Mouse (Mus musculus): ENCODE results near the gene Eci2.
"Not testable (repeated sequence)": the region's sequence is repeated elsewhere in the genome, so short reads cannot be mapped to it uniquely, and the experiment has no call there.

Eci2 gene

DNA sequence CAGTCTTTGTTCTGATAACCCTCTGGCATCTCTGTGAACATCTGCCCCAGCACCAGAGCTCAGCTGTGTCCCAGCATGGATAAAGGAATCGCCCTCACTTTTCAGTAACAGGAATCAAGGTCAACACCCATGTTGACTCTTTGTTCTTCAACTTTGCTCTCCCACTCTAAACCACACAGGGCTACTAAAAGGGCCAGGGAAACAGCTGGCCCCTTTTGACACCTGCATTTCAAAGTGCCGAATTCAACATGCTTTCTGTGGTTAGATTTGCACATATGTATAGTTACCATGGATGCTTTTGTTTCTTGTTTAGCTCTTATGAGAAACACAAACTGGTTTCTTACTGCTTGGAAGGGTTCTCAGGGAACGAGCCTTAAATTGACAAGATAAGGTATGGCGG is 8.8 kb upstream of the Eci2 start:
- no peak overlapping the region for H3K4me3 ChIP-seq (replicated peaks; ENCODE audit: low read length)
- no peaks in the 10 kb centered on the region for H3K27me3 ChIP-seq (ENCODE audit: insufficient read depth, low read length)
- TF ChIP-seq NANOG (IDR thresholded peaks at IDR 0.05; ENCODE audit: borderline replicate concordance, low read length) (no peak), CTCF (conservative IDR thresholded peaks at IDR 0.05; ENCODE audit: low read length) (no peak), POU5F1 (IDR thresholded peaks at IDR 0.05; ENCODE audit: borderline replicate concordance, low read length) (no peak)
- H3K9me3 ChIP-seq (ENCODE audit: low read length), result peaks cover 21% of the 10 kb centered on the region
- no peaks in the 10 kb centered on the region for H3K36me3 ChIP-seq (ENCODE audit: insufficient read depth, low read length)
- no peaks in the 10 kb centered on the region for H3K4me1 ChIP-seq (replicated peaks; ENCODE audit: low read depth, low read length)

DNA sequence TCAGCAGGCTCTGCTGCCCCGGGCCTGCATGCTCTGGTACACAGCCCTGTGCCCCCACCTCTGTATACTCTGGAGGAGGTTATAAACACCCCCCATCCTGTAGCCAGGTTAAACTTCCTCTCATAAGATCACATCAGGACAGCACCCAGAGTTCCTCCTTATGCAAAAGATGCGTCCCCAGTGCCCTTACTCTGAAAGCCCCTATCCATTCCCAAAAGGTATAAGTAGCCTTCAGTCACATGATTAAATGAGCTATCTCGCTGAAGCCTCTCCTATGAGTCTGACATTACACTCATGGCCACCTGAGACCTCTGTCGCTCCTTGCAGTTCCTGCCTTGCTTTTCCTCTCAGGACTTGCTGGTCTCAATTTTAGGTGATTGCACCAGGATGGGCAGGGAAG is 6.7 kb upstream of the Eci2 start:
- no peaks in the 10 kb centered on the region for H3K27me3 ChIP-seq (ENCODE audit: insufficient read depth, low read length)
- TF ChIP-seq POU5F1 (IDR thresholded peaks at IDR 0.05; ENCODE audit: borderline replicate concordance, low read length) (no peak), NANOG (IDR thresholded peaks at IDR 0.05; ENCODE audit: borderline replicate concordance, low read length) (no peak), CTCF (conservative IDR thresholded peaks at IDR 0.05; ENCODE audit: low read length) (no peak)
- no peaks in the 10 kb centered on the region for H3K4me1 ChIP-seq (replicated peaks; ENCODE audit: low read depth, low read length)
- no peaks in the 10 kb centered on the region for H3K36me3 ChIP-seq (ENCODE audit: insufficient read depth, low read length)
- H3K9me3 ChIP-seq (ENCODE audit: low read length), result peaks cover 11% of the 10 kb centered on the region; the same call in 1 of the 2 replicates
- no peak overlapping the region for H3K4me3 ChIP-seq (replicated peaks; ENCODE audit: low read length)

DNA sequence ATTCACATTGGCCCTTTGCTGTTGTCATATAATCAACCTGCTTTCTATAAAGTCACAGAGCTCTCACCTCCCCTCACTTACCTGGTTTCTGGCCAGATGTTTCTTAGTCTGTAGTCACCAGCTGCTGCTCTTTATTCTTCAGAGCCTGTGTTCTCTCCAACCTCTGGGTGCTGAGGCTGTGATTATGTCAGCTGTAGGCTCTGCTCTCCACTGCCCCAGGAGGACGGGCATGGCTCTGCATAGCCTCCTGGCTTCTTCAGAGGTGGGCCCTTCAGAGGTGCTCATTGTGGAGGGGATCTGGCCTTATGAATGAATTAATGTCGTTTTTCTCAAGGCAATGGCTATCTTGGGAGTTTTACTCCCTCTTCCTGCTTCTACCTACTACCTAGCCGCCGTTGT is 4.8 kb upstream of the Eci2 start:
- no peak for TF ChIP-seq POU5F1 (IDR thresholded peaks at IDR 0.05; ENCODE audit: borderline replicate concordance, low read length)
- TF ChIP-seq NANOG (IDR thresholded peaks at IDR 0.05; ENCODE audit: borderline replicate concordance, low read length), result no peak
- peak; percentile 25 for TF ChIP-seq CTCF (conservative IDR thresholded peaks at IDR 0.05; ENCODE audit: low read length)
- Histone ChIP-seq H3K4me1 (replicated peaks; ENCODE audit: low read depth, low read length) (no peaks in the 10 kb centered on the region), H3K9me3 (ENCODE audit: low read length) (no peaks in the 10 kb centered on the region), H3K27me3 (ENCODE audit: insufficient read depth, low read length) (no peaks in the 10 kb centered on the region), H3K4me3 (replicated peaks; ENCODE audit: low read length) (no peak overlapping the region), H3K36me3 (ENCODE audit: insufficient read depth, low read length) (no peaks in the 10 kb centered on the region)

DNA sequence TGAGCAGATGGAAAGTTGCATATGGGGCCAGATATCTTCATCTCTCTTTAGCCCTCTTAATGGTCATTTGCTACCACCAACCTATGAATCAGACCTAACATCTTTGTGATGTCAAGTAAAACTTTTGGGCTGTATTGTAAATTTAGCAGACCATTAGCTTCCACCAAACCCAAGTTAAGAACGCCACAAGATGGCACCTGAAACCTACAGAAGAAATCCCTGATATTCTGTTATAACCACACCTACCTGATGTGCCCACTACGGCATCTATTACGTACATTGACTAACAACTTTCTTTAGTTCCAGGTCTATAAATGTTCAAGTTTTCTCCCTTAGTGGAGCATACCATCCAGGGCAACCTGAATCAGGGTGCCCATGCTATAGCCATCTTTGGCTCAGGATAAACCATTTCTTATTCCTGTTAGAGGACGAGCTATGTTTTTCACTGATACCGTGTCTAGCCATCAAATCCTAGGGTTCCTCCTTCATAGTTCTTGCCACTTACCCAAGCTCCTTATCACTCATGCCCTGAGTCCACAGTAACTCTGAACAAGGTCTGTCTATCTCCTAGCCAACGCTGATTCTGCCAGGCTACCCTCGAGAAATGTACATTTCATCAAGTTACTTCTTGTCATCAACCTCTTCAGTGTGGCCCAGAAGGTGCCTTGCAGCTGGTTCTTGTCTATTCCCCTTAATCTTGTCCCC is 4.2 kb upstream of the Eci2 start:
- no peak overlapping the region for H3K4me3 ChIP-seq (replicated peaks; ENCODE audit: low read length)
- H3K27me3 ChIP-seq (ENCODE audit: insufficient read depth, low read length), result no peaks in the 10 kb centered on the region
- H3K9me3 ChIP-seq (ENCODE audit: low read length), result no peaks in the 10 kb centered on the region
- H3K4me1 ChIP-seq (replicated peaks; ENCODE audit: low read depth, low read length), result no peaks in the 10 kb centered on the region
- H3K36me3 ChIP-seq (ENCODE audit: insufficient read depth, low read length), result no peaks in the 10 kb centered on the region
- no peak for TF ChIP-seq CTCF (conservative IDR thresholded peaks at IDR 0.05; ENCODE audit: low read length)
- no peak for TF ChIP-seq POU5F1 (IDR thresholded peaks at IDR 0.05; ENCODE audit: borderline replicate concordance, low read length)
- TF ChIP-seq NANOG (IDR thresholded peaks at IDR 0.05; ENCODE audit: borderline replicate concordance, low read length), result no peak

DNA sequence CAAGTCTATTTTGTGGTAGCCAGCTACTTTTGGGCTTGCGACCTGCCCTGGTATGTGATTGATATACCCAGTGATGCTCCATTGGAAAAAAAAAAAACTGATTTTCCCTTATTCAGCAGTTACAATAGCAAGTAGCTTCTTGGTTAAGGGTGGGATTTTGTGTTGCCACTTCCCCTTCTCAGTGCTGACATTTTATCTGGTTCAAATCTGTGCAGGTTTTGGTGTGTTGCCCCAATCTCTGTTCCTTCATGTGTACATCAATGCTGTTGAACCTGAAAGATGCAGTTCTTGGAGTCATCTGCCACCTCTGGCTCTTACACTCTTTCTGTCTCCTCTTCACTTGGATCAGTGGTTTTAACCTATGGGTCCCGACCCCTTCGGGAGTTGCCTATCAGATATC is 1.5 kb upstream of the Eci2 start:
- Histone ChIP-seq H3K4me3 (replicated peaks; ENCODE audit: low read length) (no peak overlapping the region), H3K4me1 (replicated peaks; ENCODE audit: low read depth, low read length) (no peaks in the 10 kb centered on the region), H3K27me3 (ENCODE audit: insufficient read depth, low read length) (no peaks in the 10 kb centered on the region), H3K36me3 (ENCODE audit: insufficient read depth, low read length) (no peaks in the 10 kb centered on the region), H3K9me3 (ENCODE audit: low read length) (no peaks in the 10 kb centered on the region)
- TF ChIP-seq NANOG (IDR thresholded peaks at IDR 0.05; ENCODE audit: borderline replicate concordance, low read length) (no peak), POU5F1 (IDR thresholded peaks at IDR 0.05; ENCODE audit: borderline replicate concordance, low read length) (no peak), CTCF (conservative IDR thresholded peaks at IDR 0.05; ENCODE audit: low read length) (no peak)

DNA sequence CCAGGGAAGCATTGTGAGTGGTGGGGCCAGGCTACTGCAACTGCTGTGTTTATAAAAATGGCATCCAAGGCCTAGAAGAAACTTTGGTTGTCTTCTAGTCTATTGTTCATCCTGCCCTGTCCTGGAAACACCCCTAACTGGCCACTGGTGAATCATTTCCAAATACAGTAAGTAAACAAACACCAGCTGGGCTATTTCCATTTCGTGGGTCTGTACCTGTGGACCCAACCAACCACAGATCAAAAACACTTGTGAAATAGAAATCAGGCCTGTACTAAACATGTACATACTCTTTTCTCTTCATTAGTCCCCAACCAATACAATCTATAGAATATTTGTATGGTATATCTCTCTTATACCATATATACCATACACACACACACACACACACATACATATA is 3.5 kb downstream of the Eci2 start:
- not testable (repeated sequence) for H3K27me3 ChIP-seq (ENCODE audit: insufficient read depth, low read length); H3K4me1 ChIP-seq (replicated peaks; ENCODE audit: low read depth, low read length); H3K36me3 ChIP-seq (ENCODE audit: insufficient read depth, low read length); H3K9me3 ChIP-seq (ENCODE audit: low read length); H3K4me3 ChIP-seq (replicated peaks; ENCODE audit: low read length)

DNA sequence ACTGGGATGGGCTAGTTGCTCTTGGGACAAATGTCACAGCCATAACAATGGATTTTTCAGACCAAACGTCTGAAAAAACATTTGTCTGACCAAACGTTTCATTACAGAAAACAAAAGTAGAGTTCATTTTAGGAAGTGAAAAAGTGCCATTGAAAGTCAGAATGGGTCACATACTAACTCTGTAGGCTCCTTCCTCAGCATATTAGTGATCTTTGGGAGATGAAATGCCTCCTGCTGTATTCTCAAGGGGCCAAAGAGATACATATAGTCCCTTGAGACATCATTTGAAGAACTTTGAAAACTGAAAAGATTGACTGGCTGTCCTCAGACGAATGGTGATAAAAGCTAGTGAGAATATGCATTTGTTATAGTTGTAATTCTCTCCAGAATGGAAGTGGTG is 6.5 kb downstream of the Eci2 start:
- no peaks in the 10 kb centered on the region for H3K36me3 ChIP-seq (ENCODE audit: insufficient read depth, low read length)
- no peaks in the 10 kb centered on the region; the same call in 1 of the 2 replicates for H3K9me3 ChIP-seq (ENCODE audit: low read length)
- no peaks in the 10 kb centered on the region for H3K4me1 ChIP-seq (replicated peaks; ENCODE audit: low read depth, low read length)
- no peak overlapping the region for H3K4me3 ChIP-seq (replicated peaks; ENCODE audit: low read length)
- TF ChIP-seq NANOG (IDR thresholded peaks at IDR 0.05; ENCODE audit: borderline replicate concordance, low read length) (no peak), POU5F1 (IDR thresholded peaks at IDR 0.05; ENCODE audit: borderline replicate concordance, low read length) (no peak), CTCF (conservative IDR thresholded peaks at IDR 0.05; ENCODE audit: low read length) (no peak)
- no peaks in the 10 kb centered on the region for H3K27me3 ChIP-seq (ENCODE audit: insufficient read depth, low read length)

DNA sequence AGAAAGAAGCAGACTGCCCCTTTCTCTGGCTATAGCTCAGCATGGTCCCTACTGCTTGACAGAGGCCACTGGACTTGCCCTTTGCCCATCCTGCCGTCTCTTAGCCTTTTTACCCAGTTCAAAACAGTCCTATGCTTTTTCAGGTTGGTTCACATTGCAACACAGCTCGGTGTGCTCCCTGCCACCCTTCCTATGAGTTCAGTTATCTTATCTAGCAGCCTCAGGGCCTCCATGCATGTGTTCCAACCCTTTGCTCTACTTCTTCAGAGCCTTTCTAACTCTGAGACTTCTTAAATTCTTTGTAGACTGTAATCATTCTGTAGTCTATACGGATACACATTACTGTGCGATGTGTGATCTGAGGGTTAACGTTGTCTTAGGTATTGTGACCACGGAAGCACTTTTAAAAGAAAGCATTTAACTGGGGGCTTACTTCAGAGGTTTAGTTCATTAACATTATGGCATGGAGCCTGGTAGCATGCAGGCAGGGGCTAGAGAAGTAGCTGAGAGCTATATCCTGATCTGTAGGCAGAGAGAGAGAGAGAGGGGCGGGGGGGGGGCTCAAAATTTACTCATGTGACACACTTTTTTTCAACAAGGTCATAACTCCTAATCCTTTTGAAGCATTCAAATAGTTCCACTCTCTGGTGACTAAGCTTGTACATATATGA is 7.9 kb downstream of the Eci2 start:
- Histone ChIP-seq H3K27me3 (ENCODE audit: insufficient read depth, low read length) (no peaks in the 10 kb centered on the region), H3K36me3 (ENCODE audit: insufficient read depth, low read length) (no peaks in the 10 kb centered on the region), H3K4me1 (replicated peaks; ENCODE audit: low read depth, low read length) (no peaks in the 10 kb centered on the region), H3K4me3 (replicated peaks; ENCODE audit: low read length) (no peak overlapping the region), H3K9me3 (ENCODE audit: low read length) (peaks cover 11% of the 10 kb centered on the region)
- TF ChIP-seq POU5F1 (IDR thresholded peaks at IDR 0.05; ENCODE audit: borderline replicate concordance, low read length) (no peak), CTCF (conservative IDR thresholded peaks at IDR 0.05; ENCODE audit: low read length) (no peak), NANOG (IDR thresholded peaks at IDR 0.05; ENCODE audit: borderline replicate concordance, low read length) (no peak)

DNA sequence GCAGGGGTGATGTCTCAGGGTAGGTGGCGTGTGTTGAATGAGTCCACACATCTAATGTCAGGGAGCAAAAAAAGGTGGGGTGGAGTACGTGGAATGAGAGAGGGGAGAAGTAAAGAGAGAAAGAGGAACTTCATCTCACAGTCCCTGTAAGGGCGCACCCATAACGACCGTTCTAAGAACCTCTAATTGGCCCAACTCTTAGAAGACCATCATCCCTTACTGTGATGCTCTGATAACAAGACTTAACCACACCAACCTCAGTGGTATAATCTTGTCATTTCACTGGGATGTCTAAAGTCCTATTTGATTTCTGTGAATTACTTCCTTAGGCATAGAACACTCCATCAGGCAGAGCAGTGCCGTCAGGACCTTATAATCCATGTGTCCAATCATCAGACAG is 9.5 kb downstream of the Eci2 start:
- TF ChIP-seq POU5F1 (IDR thresholded peaks at IDR 0.05; ENCODE audit: borderline replicate concordance, low read length) (no peak), NANOG (IDR thresholded peaks at IDR 0.05; ENCODE audit: borderline replicate concordance, low read length) (no peak), CTCF (conservative IDR thresholded peaks at IDR 0.05; ENCODE audit: low read length) (no peak)
- no peaks in the 10 kb centered on the region for H3K36me3 ChIP-seq (ENCODE audit: insufficient read depth, low read length)
- H3K4me1 ChIP-seq (replicated peaks; ENCODE audit: low read depth, low read length), result no peaks in the 10 kb centered on the region
- H3K4me3 ChIP-seq (replicated peaks; ENCODE audit: low read length), result no peak overlapping the region
- H3K9me3 ChIP-seq (ENCODE audit: low read length), result peaks cover 21% of the 10 kb centered on the region
- H3K27me3 ChIP-seq (ENCODE audit: insufficient read depth, low read length), result no peaks in the 10 kb centered on the region

Measured in E14TG2a.4 (cell line).